Mouse (Mus musculus) A20 (cell line): ENCODE measurements around the gene Slc35b2.
A peak's percentile ranks its signal among the peaks of the same experiment; 100 is the strongest.

ENCODE experiments used
- DNase-seq: peaks from one replicate; pipeline ENCODE4 v3.0.0-alpha.2; 2011; ENCODE audit warnings: low read depth, low spot score

Slc35b2 gene

DNA sequence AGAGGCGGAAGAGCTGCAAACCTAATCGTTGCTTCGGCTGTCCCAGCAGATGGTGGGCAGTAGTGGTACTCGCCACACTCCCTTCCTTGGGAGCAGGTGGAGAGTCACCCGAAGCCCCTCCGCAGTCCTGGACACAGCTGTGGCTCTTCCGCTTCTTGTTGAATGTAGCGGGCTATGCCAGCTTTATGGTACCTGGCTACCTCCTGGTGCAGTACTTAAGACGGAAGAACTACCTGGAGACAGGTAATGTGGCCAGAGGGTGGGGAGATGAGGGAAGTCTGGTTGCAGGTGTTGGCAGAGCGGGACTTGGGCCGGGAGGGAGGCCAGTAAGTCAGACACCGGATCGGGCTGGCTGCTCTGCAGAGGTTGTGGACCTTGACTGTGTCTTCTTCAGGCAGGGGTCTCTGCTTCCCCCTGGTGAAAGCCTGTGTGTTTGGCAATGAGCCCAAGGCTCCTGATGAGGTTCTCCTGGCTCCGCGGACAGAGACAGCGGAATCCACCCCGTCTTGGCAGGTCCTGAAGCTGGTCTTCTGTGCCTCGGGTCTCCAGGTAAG lies 934 bp downstream of the Slc35b2 start:
- peak; percentile 58 for DNase-seq

DNA sequence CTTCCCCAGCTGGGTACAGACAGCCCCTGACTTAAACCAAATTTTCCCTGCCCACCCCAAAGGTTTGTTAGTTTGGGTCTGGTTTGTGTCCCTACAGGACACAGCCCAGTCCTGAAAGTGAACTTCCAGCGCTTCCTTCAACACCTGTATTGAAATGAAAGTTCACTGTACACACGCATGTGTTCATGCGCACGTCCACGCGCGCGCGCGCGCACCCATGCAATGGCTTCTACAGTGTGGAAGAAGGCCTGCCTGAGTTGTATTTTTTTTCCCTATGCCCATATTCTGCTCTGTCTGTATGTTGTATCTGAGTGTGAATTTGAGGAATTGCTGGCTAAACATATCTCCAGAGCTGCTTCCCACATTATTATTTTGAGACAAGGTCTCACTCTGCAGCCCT lies 1.4 kb downstream of the Slc35b2 start:
- no peak for DNase-seq

DNA sequence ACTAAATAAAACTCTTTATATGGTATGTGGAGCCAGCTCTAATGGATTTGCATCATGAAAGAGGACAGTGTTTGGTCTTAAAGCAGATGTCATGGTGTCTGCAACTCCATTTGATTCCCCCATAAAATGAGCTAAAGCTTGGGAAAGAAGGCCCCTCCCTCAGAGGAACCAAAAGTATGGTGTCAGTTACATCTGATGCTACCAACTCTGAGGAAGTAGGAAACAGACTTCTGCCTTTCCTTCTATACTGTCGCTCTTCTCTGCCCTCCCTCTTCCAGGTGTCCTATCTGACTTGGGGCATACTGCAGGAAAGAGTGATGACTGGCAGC lies 2.3 kb downstream of the Slc35b2 start:
- DNase-seq, result no peak

DNA sequence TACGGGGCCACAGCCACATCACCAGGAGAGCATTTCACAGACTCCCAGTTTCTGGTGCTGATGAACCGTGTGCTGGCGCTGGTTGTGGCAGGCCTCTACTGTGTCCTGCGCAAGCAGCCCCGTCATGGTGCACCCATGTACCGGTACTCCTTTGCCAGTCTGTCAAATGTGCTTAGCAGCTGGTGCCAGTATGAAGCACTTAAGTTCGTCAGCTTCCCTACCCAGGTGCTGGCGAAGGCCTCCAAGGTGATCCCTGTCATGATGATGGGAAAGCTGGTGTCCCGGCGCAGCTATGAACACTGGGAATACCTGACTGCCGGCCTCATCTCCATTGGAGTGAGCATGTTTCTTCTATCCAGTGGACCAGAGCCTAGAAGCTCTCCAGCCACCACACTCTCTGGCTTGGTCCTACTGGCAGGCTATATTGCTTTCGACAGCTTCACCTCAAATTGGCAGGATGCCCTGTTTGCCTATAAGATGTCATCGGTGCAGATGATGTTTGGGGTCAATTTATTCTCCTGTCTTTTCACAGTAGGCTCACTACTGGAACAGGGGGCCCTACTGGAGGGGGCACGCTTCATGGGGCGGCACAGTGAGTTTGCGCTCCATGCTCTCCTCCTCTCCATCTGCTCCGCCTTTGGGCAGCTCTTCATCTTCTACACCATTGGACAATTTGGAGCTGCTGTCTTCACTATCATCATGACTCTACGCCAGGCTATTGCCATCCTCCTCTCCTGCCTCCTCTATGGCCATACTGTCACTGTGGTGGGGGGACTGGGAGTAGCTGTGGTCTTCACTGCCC lies 2.9 kb downstream of the Slc35b2 start:
- no peak for DNase-seq

DNA sequence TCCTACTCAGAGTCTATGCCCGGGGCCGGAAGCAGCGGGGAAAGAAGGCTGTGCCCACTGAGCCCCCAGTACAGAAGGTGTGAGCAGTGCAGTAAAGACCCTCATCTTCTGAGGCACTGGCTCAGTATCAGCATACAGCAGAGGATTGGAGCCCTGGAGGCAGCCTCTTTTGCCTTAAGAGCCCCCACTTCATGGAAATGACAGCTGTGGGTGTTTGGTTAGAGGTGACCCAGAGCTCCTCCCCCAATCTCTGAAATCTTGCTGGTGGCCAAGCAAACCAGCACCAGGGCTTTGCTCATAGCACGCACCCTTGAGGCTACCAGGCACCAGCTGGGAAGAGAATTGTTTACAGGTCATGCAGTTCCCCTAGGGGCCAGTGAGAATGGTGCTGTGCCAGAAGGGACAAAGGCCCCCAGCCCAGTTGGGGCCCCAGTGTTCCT lies 3.5 kb downstream of the Slc35b2 start:
- no peak for DNase-seq

DNA sequence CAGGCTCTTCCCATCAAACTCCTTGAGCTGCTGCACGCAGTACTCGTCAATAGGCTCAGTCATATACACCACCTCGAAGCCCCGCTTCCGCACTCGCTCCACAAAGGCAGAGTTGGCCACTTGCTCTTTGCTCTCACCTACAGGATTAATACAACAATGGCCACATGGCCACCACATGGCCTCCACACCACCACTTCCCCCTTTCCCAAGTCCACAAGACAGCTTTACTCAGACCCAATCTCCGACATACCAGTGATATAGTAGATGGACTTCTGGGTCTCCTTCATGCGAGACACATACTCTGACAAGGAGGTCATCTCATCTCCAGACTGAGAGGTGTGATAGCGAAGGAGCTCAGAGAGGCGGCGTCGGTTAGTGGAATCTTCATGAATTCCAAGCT lies 5.3 kb downstream of the Slc35b2 start:
- DNase-seq, result no peak

DNA sequence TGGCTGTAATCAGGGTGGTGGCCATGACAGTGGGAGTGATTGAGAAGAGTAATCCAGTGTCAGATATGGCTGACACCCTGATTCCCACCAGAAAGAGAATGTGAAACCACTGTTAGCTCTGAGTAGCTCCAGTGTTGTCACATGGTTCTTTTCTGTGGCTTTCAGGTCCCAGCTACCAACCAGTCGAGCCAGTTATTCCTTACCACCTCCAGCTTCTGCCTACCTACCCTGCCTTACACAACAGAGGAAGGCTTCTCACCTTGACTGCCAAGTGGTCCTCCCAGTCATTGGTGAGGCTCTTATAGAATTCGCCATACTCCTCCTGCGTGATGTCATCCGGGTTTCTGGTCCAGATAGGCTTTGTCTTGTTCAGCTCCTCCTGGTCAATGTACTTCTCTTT lies 6.3 kb downstream of the Slc35b2 start:
- no peak for DNase-seq

DNA sequence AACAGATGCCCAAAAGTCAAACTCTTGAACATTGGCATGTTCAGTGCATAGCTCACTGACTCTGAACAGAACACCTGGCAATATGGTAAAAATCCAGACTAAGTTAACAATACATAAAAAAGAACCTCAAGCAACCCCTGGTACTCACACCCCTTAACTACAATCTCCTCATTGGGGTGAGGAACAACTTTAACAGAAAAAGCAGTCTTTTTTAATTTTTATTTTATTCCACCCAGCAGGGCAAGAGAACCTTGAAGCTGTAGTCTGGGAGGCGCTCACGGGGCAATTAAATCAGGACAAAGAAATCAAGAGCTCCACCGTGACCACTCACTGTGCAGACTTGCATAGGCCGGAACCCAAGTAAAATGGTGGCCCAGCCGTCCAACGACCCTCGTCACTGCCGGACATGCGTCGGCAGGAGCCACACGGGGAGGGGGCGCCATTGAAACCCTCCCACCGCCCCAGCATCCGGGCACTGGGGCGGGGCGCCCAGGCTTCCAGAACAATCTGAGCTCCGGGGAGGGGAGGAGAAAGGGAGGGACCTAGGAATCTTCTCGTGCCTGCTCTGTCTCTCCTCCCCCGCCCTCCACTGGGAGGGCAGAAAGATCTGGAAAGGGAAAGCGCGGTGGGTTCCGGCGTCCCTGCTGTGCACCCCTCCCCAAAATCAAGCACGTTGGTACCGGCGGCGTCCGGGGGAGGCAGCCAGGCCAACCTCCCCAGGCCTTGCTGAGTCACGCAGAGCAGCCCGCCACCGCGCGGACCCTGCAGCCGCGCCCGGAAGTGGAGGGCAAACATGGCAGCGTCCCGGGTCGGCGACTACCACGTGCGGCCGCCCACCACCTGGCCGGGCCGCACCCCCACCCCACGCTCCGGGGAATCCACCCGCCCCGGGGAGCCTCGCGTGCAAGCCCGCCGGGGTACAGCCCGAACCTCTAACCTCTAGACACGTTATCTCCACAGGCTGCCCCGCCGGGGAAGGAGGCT lies 8.7 kb downstream of the Slc35b2 start:
- peak; percentile 82 for DNase-seq

DNA sequence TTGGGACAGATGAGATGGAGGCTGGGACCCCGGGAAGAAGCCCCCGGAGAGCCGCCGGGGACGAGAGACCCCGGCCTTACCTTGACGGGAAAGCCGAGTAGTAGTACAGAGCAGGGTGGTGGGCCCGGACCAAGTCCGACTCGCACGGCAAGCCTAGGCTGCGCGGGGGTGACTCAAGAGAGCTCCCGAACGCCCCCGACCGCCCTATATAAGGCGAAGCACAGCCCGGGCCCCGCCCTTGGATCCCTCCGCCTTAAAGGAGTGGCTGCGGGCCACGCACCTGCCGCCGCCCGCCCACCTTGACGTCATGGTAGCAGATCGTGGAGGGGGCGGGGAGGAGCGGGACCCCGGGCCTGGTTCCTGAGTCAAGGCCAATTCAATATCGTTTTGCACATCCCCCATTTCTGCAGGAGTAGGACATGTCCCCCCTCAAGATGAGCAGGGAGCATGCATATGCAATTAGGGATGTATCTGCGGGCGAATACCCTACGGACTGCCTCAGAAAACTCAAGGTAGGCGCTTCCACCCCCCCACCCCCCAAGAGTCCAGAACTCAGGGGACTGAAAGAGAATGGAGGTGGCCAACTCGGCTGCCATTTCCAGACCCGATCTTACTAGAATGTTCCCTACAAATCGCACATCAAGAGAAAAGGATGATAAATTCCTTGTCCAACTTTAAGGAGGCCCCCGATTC lies 9.6 kb downstream of the Slc35b2 start, which contains the start of gene Hsp90ab1:
Hsp90ab1 (minus strand) TSS at position 185 of the 693 bp plus-strand sequence.
- DNase-seq, result peak; percentile 99

DNA sequence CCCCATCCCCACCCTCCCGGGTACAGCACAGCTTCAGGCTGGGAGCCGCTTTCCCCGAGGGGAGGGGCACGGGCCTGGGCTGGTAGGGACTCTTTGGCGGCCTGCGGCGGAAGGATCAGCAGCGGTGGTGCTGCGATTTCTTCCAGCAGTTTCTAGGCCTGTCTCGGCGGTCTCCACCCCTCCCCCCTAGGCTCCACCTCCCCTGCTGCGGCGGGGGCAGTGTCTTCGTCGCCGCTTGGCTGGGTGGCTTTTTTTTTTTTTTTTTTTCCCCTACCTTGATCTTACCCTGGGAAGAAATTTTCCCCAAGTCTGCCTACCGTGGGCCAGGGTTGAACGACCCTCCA lies 10.1 kb downstream of the Slc35b2 start:
- DNase-seq, result peak; percentile 99

DNA sequence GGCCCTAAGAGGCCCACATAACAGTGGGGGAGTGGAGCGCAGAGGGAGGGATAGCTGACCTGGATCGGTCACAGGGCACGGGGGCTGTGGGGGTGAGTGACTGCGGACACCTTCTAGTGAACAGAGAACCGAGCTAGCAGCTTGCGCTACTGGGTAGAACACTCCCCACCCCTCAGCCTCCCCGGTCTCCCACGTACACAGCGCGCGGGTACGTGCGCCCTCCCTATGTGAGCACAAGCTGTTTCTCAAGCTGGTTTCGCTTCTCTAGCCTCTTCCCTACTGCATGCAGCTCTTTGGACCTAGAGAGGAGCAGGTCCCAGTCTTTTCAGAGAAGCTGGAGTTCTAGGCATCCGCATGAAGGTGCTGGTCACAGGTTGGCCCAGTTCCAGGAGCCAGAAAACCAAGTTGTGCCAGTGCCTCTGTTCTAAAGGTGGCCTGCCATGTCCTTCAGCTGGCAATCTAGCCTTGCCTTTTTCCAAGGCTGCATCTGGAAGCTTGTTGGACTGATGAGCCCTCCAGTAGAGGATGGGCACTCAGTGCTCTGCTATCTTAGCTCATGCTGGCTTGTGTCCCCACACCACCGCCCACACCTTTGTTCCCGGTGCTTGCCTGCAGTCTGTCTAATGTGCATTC lies 10.6 kb downstream of the Slc35b2 start:
- peak; percentile 86 for DNase-seq

DNA sequence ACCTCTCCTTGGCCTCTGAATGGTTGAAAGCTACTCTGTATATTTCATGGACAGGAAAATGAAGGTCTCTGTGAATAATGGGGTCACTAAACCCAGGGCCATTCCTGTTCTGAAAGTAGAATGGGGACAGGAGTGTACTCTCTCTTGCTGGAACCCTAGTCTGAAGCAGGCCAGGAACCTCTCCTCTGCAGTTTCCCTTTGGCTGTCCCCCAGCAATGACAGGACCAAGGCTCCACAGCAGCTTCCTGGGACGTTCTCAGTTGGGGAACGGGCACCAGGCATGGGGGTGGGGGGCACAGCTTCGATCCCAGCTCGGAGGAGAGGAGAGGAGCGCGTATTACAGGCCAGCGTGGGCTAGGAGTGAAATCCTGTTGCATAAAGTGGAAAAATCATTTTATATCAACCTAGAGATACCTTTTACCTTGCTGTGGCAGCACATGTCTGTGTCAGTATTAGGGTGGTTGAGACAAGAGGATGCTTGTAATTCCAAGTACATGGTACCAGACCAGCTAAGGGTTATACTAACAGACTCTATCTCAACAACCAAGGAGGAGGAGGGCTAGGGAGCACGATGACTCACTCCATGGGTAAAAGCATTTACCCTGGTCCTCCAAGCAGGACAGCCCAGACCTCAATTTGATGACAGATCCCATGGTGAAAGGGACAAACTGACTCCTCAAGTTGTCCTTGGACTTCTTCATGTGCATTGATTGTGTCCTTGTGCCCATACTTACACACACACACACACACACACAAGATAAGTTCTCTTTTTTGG lies 11.6 kb downstream of the Slc35b2 start:
- DNase-seq, result no peak

DNA sequence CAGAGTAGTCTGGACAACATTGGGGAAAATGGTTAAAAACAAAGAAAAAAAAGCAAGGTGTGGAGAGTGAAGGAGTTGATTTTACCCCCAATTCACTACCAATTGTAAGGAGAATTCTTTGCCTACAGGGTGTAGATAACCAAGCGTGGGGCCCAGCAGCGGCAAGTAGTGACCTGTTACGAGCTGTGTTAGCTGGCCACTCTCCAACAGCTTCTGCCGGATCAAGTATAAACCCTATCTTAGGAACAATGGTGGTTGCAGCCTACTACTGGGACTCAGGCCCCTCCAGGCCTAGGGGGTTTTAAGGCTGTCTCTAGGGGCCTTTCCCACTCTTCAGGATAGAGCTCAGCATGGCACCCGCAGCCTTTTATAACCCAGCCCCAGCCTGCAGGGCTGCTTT lies 14.6 kb downstream of the Slc35b2 start:
- DNase-seq, result no peak

DNA sequence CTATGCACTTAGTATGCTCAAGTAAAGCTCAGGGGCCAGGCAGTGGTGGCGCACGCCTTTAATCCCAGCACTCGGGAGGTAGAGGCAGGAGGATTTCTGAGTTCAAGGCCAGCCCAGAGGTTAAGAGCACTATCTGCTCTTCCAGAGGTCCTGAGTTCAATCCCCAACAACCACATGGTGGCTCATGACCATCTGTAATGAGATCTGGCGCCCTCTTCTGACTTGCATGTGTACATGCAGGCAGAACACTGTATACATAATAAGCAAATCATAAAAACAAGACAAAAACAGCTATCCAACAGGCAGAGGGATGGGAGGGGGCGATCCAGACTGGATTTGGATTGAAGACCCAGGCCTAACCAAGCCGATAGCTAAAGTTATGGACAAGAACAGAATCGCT lies 15.2 kb downstream of the Slc35b2 start:
- DNase-seq, result peak; percentile 50

DNA sequence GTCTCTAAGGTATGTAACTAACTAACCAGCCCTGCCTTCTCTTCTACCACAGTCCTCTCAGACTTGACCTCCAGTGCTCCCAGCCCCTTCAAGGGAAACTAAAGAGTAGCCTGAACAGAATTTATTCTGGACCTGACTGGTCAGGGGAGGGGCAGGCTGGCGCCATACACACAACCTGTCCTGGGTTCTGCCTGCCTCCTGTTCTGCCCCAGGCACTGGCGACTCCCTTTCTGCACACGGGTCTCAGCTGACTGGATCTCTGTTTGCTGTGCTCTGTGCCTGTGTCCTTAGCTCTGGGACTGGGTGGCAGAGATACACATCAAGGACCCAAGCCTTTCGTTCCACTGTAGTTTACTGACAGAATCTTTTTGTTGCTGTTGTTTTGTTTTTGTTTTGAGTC lies 15.9 kb downstream of the Slc35b2 start:
- no peak for DNase-seq

DNA sequence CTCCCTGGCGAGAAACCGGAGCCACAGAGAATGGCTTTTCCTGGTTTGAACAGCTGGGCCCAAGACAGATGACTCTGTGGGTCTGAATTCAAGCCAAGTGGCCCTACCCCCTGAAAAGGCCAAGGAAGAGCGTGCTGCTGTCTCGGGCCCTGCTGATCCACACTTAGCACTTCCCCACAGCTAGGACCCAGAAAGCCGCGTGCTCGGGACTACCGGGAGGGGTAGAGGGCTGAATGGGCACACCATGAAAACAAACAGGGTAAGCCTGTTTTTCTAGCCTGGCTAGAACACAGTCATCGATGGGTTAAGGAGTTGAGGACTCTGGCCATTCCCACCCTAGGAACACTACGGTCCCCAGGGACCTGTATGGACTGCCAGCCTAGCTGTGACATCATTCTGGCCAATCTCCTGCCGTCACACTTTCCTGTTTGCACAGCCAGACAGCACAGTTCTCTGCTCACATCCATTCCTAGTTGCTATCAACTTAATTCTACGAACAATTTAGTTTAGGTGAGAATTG lies 17.3 kb downstream of the Slc35b2 start:
- no peak for DNase-seq

DNA sequence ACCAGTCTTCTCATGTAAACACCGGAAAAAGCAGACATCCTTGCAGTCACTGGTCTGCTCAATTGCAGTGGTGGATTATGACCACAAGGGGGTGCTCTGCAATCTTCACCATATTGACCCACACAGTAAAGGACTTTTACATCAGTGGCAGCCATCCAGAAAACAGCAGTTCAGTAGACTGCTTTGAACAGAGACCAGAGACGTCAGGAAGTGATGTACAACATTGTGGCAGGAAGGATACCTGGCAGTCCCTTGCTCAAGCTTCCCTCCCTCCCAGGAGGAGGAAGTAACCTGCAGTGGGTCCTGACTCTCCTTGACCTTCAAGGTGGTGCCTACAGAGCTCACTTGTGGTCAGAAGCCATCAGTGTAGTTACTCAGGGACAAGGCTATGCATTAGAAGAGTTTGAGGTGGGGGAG lies 17.9 kb downstream of the Slc35b2 start:
- peak; percentile 76 for DNase-seq

DNA sequence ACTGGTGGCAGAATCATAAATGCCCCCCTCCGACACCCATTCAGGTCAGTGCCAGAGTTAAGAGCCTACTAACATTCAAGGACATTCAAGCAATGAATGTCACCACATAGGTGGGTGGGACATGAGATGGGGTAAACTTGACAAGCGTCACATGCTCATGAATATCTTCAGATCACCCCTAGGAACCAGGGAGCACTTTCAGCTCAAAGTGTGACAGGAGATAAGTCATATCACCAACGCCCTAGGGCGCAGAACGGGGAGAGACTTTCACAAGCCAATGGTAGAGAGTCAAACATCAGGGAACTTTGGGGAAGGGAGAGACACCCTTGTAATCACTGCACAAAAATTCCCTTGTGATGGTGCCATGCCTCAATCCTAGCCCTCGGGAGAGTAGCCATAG lies 18.5 kb downstream of the Slc35b2 start:
- DNase-seq, result no peak

DNA sequence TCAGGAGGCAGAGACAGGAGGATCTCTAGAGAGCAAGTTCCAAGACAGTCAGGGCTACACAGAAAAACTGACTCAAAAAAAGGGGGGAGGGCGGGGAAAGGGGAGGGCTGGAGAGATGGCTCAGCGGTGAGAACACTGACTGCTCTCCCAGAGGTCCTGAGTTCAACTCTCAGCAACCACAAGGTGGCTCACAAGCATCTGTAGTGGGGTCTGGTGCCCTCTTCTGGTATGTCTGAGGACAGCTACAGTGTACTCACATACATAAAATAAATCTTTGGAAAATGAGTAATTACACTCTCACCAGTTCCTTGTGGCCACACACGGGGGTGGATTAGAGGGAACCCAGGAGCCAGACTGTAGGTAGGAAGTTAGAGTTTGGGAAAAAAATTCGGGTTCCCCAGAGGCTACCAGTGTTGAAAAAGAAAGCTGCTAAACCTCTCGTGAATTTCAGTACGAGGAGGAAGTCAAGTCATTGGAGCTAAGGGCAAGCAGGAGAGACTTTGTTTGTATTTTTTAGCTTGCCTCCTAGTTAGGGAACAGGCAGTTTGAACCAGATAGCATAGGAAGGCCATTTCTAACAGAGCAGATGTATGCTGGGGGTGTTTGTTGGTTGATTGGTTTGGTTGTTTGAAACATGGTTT lies 19.2 kb downstream of the Slc35b2 start:
- peak; percentile 69 for DNase-seq
